ENCODE assay signal across 17 mouse cellular contexts in genomic region chr14:18667755-18668154, GRCm38 (mm10).
"Had no signal": no experiment of that assay in that cellular context is flagged by ENCODE, and none has a peak within 500 bp of the region (broad histone marks: within the 10 kb centered on the region; RNA-seq: fewer than 3 reads in every experiment).

No protein-coding gene starts in this region.

- H3K4me2 ChIP-seq: limb, embryonic 13.5 days; liver, embryonic 13.5 days; midbrain, embryonic 12.5 days; midbrain, embryonic 15.5 days; neural tube, embryonic 12.5 days; neural tube, embryonic 15.5 days; stomach, embryonic 15.5 days had no signal

- H3K4me3 ChIP-seq: layer of hippocampus, adult 2 months; limb, embryonic 10.5 days; limb, embryonic 13.5 days; liver, embryonic 13.5 days; midbrain, embryonic 12.5 days; midbrain, embryonic 15.5 days; neural tube, embryonic 12.5 days; neural tube, embryonic 15.5 days; stomach, embryonic 15.5 days had no signal

- DNase-seq: kidney, postnatal 25 days; layer of hippocampus, adult 9-11 months; liver, embryonic 13.5 days; lung, adult 2 months; right cerebral cortex, adult 18-20 months; right cerebral cortex, postnatal 14 days; spleen, adult 18-20 months; thymus, postnatal 25 days had no signal

- H3K27ac ChIP-seq: layer of hippocampus, adult 2 months; limb, embryonic 10.5 days; limb, embryonic 13.5 days; liver, embryonic 13.5 days; macrophage; midbrain, embryonic 12.5 days; midbrain, embryonic 15.5 days; neural tube, embryonic 12.5 days; neural tube, embryonic 15.5 days; stomach, embryonic 15.5 days had no signal

- H3K9ac ChIP-seq: limb, embryonic 13.5 days; liver, embryonic 13.5 days; midbrain, embryonic 12.5 days; midbrain, embryonic 15.5 days; neural tube, embryonic 12.5 days; neural tube, embryonic 15.5 days; stomach, embryonic 15.5 days had no signal

- H3K9me3 ChIP-seq: limb, embryonic 10.5 days; limb, embryonic 13.5 days; liver, embryonic 13.5 days; midbrain, embryonic 12.5 days; midbrain, embryonic 15.5 days; neural tube, embryonic 12.5 days; neural tube, embryonic 15.5 days; stomach, embryonic 15.5 days had no signal

- ATAC-seq: midbrain, embryonic 15.5 days had no signal

- H3K4me1 ChIP-seq: limb, embryonic 10.5 days; limb, embryonic 13.5 days; liver, embryonic 13.5 days; midbrain, embryonic 12.5 days; midbrain, embryonic 15.5 days; neural tube, embryonic 12.5 days; neural tube, embryonic 15.5 days; stomach, embryonic 15.5 days had no signal

- H3K36me3 ChIP-seq: limb, embryonic 10.5 days; limb, embryonic 13.5 days; liver, embryonic 13.5 days; midbrain, embryonic 12.5 days; midbrain, embryonic 15.5 days; neural tube, embryonic 12.5 days; neural tube, embryonic 15.5 days; stomach, embryonic 15.5 days had no signal

- H3K27me3 ChIP-seq: limb, embryonic 13.5 days; liver, embryonic 13.5 days; midbrain, embryonic 12.5 days; midbrain, embryonic 15.5 days; neural tube, embryonic 12.5 days; neural tube, embryonic 15.5 days; stomach, embryonic 15.5 days had no signal
